Mouse (Mus musculus): ENCODE measurements around the gene Sorbs2. TPM values are rescaled to one million over a fixed set of nuclear protein-coding genes. Genes with fewer than 3 reads are reported as not detected.
"Not testable (repeated sequence)": the region's sequence is repeated elsewhere in the genome, so short reads cannot be mapped to it uniquely, and the experiment has no call there.

The Sorbs2 gene
- total RNA-seq, 2 experiments from 2014 or later, result 166 to 172 TPM

GRCm38 (mm10) chr8:45829985-45830548, 322.5 kb downstream of the Sorbs2 start:
- no peak for DNase-seq (ENCODE audit: low spot score in 2 of 2)

- DNase-seq (ENCODE audit: low spot score in 2 of 2), result no peak
Measured at GRCm38 (mm10) chr8:45833896-45834295, 326.3 kb downstream of the Sorbs2 start.

- no peak for DNase-seq (ENCODE audit: low spot score in 2 of 2)
Measured at GRCm38 (mm10) chr8:45843306-45843705, 335.7 kb downstream of the Sorbs2 start.

- DNase-seq (ENCODE audit: low spot score in 2 of 2), result peak; percentile 50 to 79
Measured at GRCm38 (mm10) chr8:45844097-45844885, 336.7 kb downstream of the Sorbs2 start.

GRCm38 (mm10) chr8:45844911-45845481, 337.4 kb downstream of the Sorbs2 start:
- DNase-seq (ENCODE audit: low spot score in 2 of 2), result no peak

- DNase-seq (ENCODE audit: low spot score in 2 of 2), result no peak
Measured at GRCm38 (mm10) chr8:45845906-45846305, 338.3 kb downstream of the Sorbs2 start.

GRCm38 (mm10) chr8:45855118-45855517, 347.5 kb downstream of the Sorbs2 start:
- no peak for DNase-seq (ENCODE audit: low spot score in 2 of 2)

- DNase-seq (ENCODE audit: low spot score in 2 of 2), result no peak
Measured at GRCm38 (mm10) chr8:45857734-45858133, 350.1 kb downstream of the Sorbs2 start.

- no peak for DNase-seq (ENCODE audit: low spot score in 2 of 2)
Measured at GRCm38 (mm10) chr8:45858391-45858790, 350.8 kb downstream of the Sorbs2 start.

- not testable (repeated sequence) for DNase-seq (ENCODE audit: low spot score in 2 of 2)
Measured at GRCm38 (mm10) chr8:45871587-45871986, 364.0 kb downstream of the Sorbs2 start.

- no peak for DNase-seq (ENCODE audit: low spot score in 2 of 2)
Measured at GRCm38 (mm10) chr8:45872077-45872476, 364.5 kb downstream of the Sorbs2 start.

GRCm38 (mm10) chr8:45874945-45875626, 367.5 kb downstream of the Sorbs2 start:
- DNase-seq (ENCODE audit: low spot score in 2 of 2), result peak; percentile 20 to 54

GRCm38 (mm10) chr8:45876397-45876796, 368.8 kb downstream of the Sorbs2 start:
- DNase-seq (ENCODE audit: low spot score in 2 of 2), result no peak

Other genes with a start within 250 kb of the Sorbs2 start
- gene F11, start 245.8 kb upstream of the Sorbs2 start, total RNA-seq (2021), result not detected
- gene Klkb1, start 212.9 kb upstream of the Sorbs2 start, total RNA-seq (2021), result not detected
- not detected for gene Gm45753, start 199.3 kb upstream of the Sorbs2 start, total RNA-seq (2021)
- gene Cyp4v3, start 174.6 kb upstream of the Sorbs2 start, total RNA-seq (2021), result 1 to 10 TPM; 7.5 to 7.9 TPM
- gene Fam149a, start 125.5 kb upstream of the Sorbs2 start, total RNA-seq (2021), result 10 to 100 TPM; 13.6 to 15.6 TPM
- 10 to 100 TPM in 1 of 2 experiments, 1 to 10 TPM in 1; 8.2 to 11.7 TPM for gene Tlr3, start 96.7 kb upstream of the Sorbs2 start, total RNA-seq (2021)

Measured in layer of hippocampus, adult 18-20 months (tissue).